Mouse (Mus musculus) megakaryocyte, embryonic 14.5 days (primary cell): Measurements from ENCODE around the gene Mrpl47.

Source experiments
- FLI1 ChIP-seq: IDR thresholded peaks from 2 replicates; pipeline ENCODE4 v1.6.1; 2012; ENCODE audit warnings: low read length, inconsistent platforms, mixed read lengths
- GATA1 ChIP-seq: IDR thresholded peaks from 3 replicates; pipeline ENCODE4 v1.6.1; 2012; ENCODE audit warnings: mixed read lengths, low read length, inconsistent platforms, borderline replicate concordance

DNA sequence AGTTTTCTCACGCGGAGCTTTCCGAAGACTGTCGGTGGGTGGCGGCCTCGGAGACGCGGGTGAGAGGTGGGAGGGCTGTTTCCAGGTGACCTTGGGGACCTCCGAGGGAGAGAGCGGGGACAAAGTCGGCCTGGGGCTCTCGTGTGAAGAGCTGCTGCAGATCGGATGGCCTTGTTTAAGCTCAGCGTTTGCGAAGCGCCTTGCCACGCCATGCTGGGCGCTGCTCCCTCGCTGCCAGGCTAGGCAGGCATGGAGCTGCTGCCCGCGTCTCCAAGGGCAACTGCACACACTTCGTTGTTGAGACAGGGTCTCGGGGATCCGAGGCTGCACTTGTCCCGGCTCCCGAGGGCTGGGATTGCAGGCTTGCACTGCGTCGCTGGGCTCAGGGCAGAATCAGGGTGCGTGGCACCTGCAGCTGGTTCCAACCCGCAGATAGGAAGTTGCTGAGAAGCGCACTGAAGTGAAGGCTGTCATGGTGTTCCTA, at the start of gene Mrpl47:
- TF ChIP-seq GATA1 (no peak), FLI1 (no peak)
